10 mouse cellular contexts compared by ENCODE assay signal in genomic region chr10:127510895-127511617, GRCm38 (mm10). TPM values are rescaled to one million over a fixed set of nuclear protein-coding genes. Genes with fewer than 3 reads are reported as not detected.
DNase-seq lines count a peak whose midpoint lies in the region; ATAC-seq and TF ChIP-seq lines count a peak whose summit lies in the region.
"Had no signal": no experiment of that assay in that cellular context is flagged by ENCODE, and none has a peak within 500 bp of the region (broad histone marks: within the 10 kb centered on the region; RNA-seq: fewer than 3 reads in every experiment).

No protein-coding gene starts in this region.

- TF ChIP-seq RAD21 in MEL (IDR thresholded peaks at IDR 0.05; ENCODE audit: low read depth, low read length), result no peak

- no peak for TF ChIP-seq EP300 in MEL (IDR thresholded peaks at IDR 0.05; ENCODE audit: low read depth in 1 of 2, low read length in 2 of 2)

- no peak overlapping the region for H3K9ac ChIP-seq in heart, embryonic 11.5 days (ENCODE audit: low read depth, low read length)
- H3K9ac ChIP-seq in MEL (ENCODE audit: control insufficient read depth, low read depth, low read length, poor library complexity, severe bottlenecking), result peak overlapping the region; percentile 67
- H3K9ac ChIP-seq in forebrain, postnatal 0 days, result peak overlapping the region; percentile 68
- peak overlapping the region; percentile 86 for H3K9ac ChIP-seq in midbrain, embryonic 14.5 days (replicated peaks; ENCODE audit: low read length)

- H3K4me1 ChIP-seq in heart, embryonic 11.5 days (ENCODE audit: control insufficient read depth, insufficient read depth, low read length), result peaks cover 53% of the 10 kb centered on the region
- H3K4me1 ChIP-seq in MEL (ENCODE audit: control insufficient read depth in 1 of 2, insufficient read depth in 2 of 2, low read length in 2 of 2), result peaks cover 0 to 30% of the 10 kb centered on the region in 2 experiments; a peak in 3 of 4 replicates
- H3K4me1 ChIP-seq in forebrain, postnatal 0 days (ENCODE audit: insufficient read depth), result peaks cover 38% of the 10 kb centered on the region
- H3K4me1 ChIP-seq in midbrain, embryonic 14.5 days (ENCODE audit: control insufficient read depth, insufficient read depth, low read length), result peaks cover 70% of the 10 kb centered on the region

- TF ChIP-seq CTCF in MEL (IDR thresholded peaks at IDR 0.05 in 2 of 3, conservative IDR thresholded peaks at IDR 0.05 in 1 of 3; ENCODE audit: control insufficient read depth in 1 of 3, insufficient read depth in 1 of 3, low read depth in 2 of 3, low read length in 3 of 3, poor library complexity in 1 of 3, severe bottlenecking in 1 of 3), result no peak
- no peak for TF ChIP-seq CTCF in forebrain, postnatal 0 days (IDR thresholded peaks at IDR 0.05; ENCODE audit: low read depth)

- no peak overlapping the region for H3K27ac ChIP-seq in heart, embryonic 11.5 days (ENCODE audit: low read depth, low read length)
- H3K27ac ChIP-seq in MEL (ENCODE audit: control insufficient read depth, low read depth, low read length), result no peak overlapping the region
- peak overlapping the region; percentile 92 for H3K27ac ChIP-seq in forebrain, postnatal 0 days (ENCODE audit: low read depth, low read length)
- H3K27ac ChIP-seq in midbrain, embryonic 14.5 days (replicated peaks; ENCODE audit: low read depth, low read length), result peak overlapping the region; percentile 99

- peak overlapping the region; percentile 94 for H3K4me2 ChIP-seq in heart, embryonic 11.5 days
- peak overlapping the region; percentile 83 for H3K4me2 ChIP-seq in forebrain, postnatal 0 days (ENCODE audit: low read depth)
- peak overlapping the region; percentile 89 for H3K4me2 ChIP-seq in midbrain, embryonic 14.5 days (ENCODE audit: low read length)

- ATAC-seq in heart, embryonic 11.5 days (replicated peaks; ENCODE audit: insufficient number of reproducible peaks, low FRiP score, low TSS enrichment), result no peak
- no peak for ATAC-seq in forebrain, postnatal 0 days
- no peak for ATAC-seq in midbrain, embryonic 14.5 days (ENCODE audit: low FRiP score, low TSS enrichment)

- H3K27me3 ChIP-seq in heart, embryonic 11.5 days (ENCODE audit: control insufficient read depth, insufficient read depth, low read length), result peaks cover 85% of the 10 kb centered on the region
- no peaks in the 10 kb centered on the region for H3K27me3 ChIP-seq in MEL (ENCODE audit: control insufficient read depth in 1 of 2, insufficient read depth in 2 of 2, low read length in 2 of 2)
- H3K27me3 ChIP-seq in forebrain, postnatal 0 days (ENCODE audit: insufficient read depth, low read length), result 0 out of 2 replicates have a peak, but pooled peaks cover 7% of the 10 kb centered on the region
- H3K27me3 ChIP-seq in midbrain, embryonic 14.5 days (ENCODE audit: control insufficient read depth, insufficient read depth, low read length), result peaks cover 14% of the 10 kb centered on the region
- H3K27me3 ChIP-seq: Patski had no signal

- TF ChIP-seq POLR2A in MEL (IDR thresholded peaks at IDR 0.05; ENCODE audit: control insufficient read depth in 1 of 2, insufficient read depth in 1 of 2, low read depth in 1 of 2, low read length in 2 of 2, poor library complexity in 1 of 2), result no peak

- no peaks in the 10 kb centered on the region; the same call in 1 of the 2 replicates for H3K79me2 ChIP-seq in MEL (ENCODE audit: control insufficient read depth, insufficient read depth, low read length, poor library complexity)

- WGBS in heart, embryonic 11.5 days (ENCODE audit: insufficient replicate concordance), result 7% methylated on average over 11 of the region's 11 CpGs
- WGBS in forebrain, postnatal 0 days, result 8% methylated on average over 11 of the region's 11 CpGs
- WGBS in midbrain, embryonic 14.5 days, result 7% methylated on average over 11 of the region's 11 CpGs

- no peaks in the 10 kb centered on the region for H3K36me3 ChIP-seq in heart, embryonic 11.5 days (ENCODE audit: control insufficient read depth, insufficient read depth, low read length)
- H3K36me3 ChIP-seq in MEL (ENCODE audit: control insufficient read depth in 1 of 2, insufficient read depth in 2 of 2, low read length in 2 of 2), result peaks cover 0 to 2% of the 10 kb centered on the region in 2 experiments; a peak in 2 of 4 replicates
- H3K36me3 ChIP-seq in forebrain, postnatal 0 days (ENCODE audit: insufficient read depth), result no peaks in the 10 kb centered on the region
- H3K36me3 ChIP-seq in midbrain, embryonic 14.5 days (ENCODE audit: control insufficient read depth, insufficient read depth, low read length), result 0 out of 2 replicates have a peak, but pooled peaks cover 4% of the 10 kb centered on the region

- no peak for DNase-seq in heart, postnatal 4 days
- DNase-seq in MEL (ENCODE audit: low read depth, low spot score), result peak; percentile 38
- DNase-seq in forebrain, postnatal 0 days, result peak; percentile 64
- DNase-seq in midbrain, embryonic 14.5 days, result peak; percentile 73
- no peak for DNase-seq in frontal cortex, postnatal 14 days (ENCODE audit: low spot score in 2 of 2)
- DNase-seq in yolk sac, embryonic 10.5 days (ENCODE audit: low spot score), result no peak
- DNase-seq in thymus, adult 18-20 months, result no peak

- peak overlapping the region; percentile 49; the same call in 1 of the 2 replicates for H3K4me3 ChIP-seq in heart, embryonic 11.5 days (ENCODE audit: low read depth, low read length)
- H3K4me3 ChIP-seq in MEL (ENCODE audit: control insufficient read depth in 1 of 2, insufficient read depth in 1 of 2, low read depth in 2 of 2, low read length in 2 of 2), result peak overlapping the region; percentile 45 to 63; a peak in 3 of 4 replicates
- peak overlapping the region; percentile 41 for H3K4me3 ChIP-seq in forebrain, postnatal 0 days (ENCODE audit: low read depth, low read length)
- H3K4me3 ChIP-seq in midbrain, embryonic 14.5 days (replicated peaks; ENCODE audit: low read depth, low read length), result peak overlapping the region; percentile 41

- no peaks in the 10 kb centered on the region for H3K9me3 ChIP-seq in heart, embryonic 11.5 days (replicated peaks; ENCODE audit: control insufficient read depth, low read length)
- no peaks in the 10 kb centered on the region for H3K9me3 ChIP-seq in MEL (replicated peaks; ENCODE audit: insufficient read depth, low read length)
- no peaks in the 10 kb centered on the region for H3K9me3 ChIP-seq in forebrain, postnatal 0 days (ENCODE audit: low read length)
- H3K9me3 ChIP-seq in midbrain, embryonic 14.5 days (ENCODE audit: control insufficient read depth, low read length), result no peaks in the 10 kb centered on the region

TF ChIP-seq in MEL, 35 proteins besides CTCF, POLR2A, EP300 and RAD21 (continues in another document):
- TF ChIP-seq ELF1 (IDR thresholded peaks at IDR 0.05; ENCODE audit: low read depth, low read length) (no peak), ZMIZ1 (IDR thresholded peaks at IDR 0.05; ENCODE audit: low read depth, low read length) (no peak), CHD1 (IDR thresholded peaks at IDR 0.05; ENCODE audit: low read depth, low read length) (no peak), TAL1 (IDR thresholded peaks at IDR 0.05; ENCODE audit: low read length) (no peak), MYC (IDR thresholded peaks at IDR 0.05; ENCODE audit: low read depth, low read length) (no peak), MYB (IDR thresholded peaks at IDR 0.05; ENCODE audit: low read depth, low read length) (no peak), TBP (IDR thresholded peaks at IDR 0.05; ENCODE audit: low read depth, low read length) (no peak), MAZ (IDR thresholded peaks at IDR 0.05; ENCODE audit: low read depth, low read length) (no peak), SIN3A (IDR thresholded peaks at IDR 0.05; ENCODE audit: low read length) (no peak)

RNA-seq across cellular contexts. Expression of gene Ndufa4l2, which starts 3.7 kb away (rescaled TPM):
- polyA plus RNA-seq in heart, embryonic 11.5 days (2014; fragmentation: Nextera tagmentation; extraction: Ambion mirVana), result 10.1 and 13.9 TPM in 2 replicates
- total RNA-seq in heart, postnatal 4 days (2021), result 10 to 100 TPM; 34.2 to 34.9 TPM
- 21.8 and 28.6 TPM in 2 replicates for total RNA-seq in MEL (2012; rRNA removed)
- 10 to 100 TPM in 1 of 2 experiments, not detected in 1; 26.6 TPM for polyA plus RNA-seq in MEL (2012; ENCODE audit: insufficient read depth in 1 of 2, insufficient read length in 2 of 2, low read depth in 1 of 2, low replicate concordance in 2 of 2, missing spikeins in 1 of 2)
- 4.9 and 15.5 TPM in 2 replicates for total RNA-seq in forebrain, postnatal 0 days (2014; rRNA removed)
- 15.2 and 15.5 TPM in 2 replicates for polyA plus RNA-seq in forebrain, postnatal 0 days (2015; fragmentation: Nextera tagmentation; extraction: Ambion mirVana)
- 14.2 and 18.6 TPM in 2 replicates for polyA plus RNA-seq in midbrain, embryonic 14.5 days (2014; fragmentation: Nextera tagmentation; extraction: Ambion mirVana)

RNA-seq across cellular contexts. Expression of gene Stac3, which starts 9.6 kb away (rescaled TPM):
- 0.24 and 0.30 TPM in 2 replicates for polyA plus RNA-seq in heart, embryonic 11.5 days (2014; fragmentation: Nextera tagmentation; extraction: Ambion mirVana)
- 1 to 10 TPM; 1.8 to 1.9 TPM for total RNA-seq in heart, postnatal 4 days (2021)
- total RNA-seq in MEL (2012; rRNA removed), result not detected in 2 replicates
- polyA plus RNA-seq in MEL (2012; ENCODE audit: insufficient read depth in 1 of 2, insufficient read length in 2 of 2, low read depth in 1 of 2, low replicate concordance in 2 of 2, missing spikeins in 1 of 2), result under 1 TPM in 1 of 2 experiments, not detected in 1; 0.25 TPM
- total RNA-seq in forebrain, postnatal 0 days (2014; rRNA removed), result 0.85 and 1.7 TPM in 2 replicates
- polyA plus RNA-seq in forebrain, postnatal 0 days (2015; fragmentation: Nextera tagmentation; extraction: Ambion mirVana), result 0.20 and 0.50 TPM in 2 replicates
- 0.32 and 1.0 TPM in 2 replicates for polyA plus RNA-seq in midbrain, embryonic 14.5 days (2014; fragmentation: Nextera tagmentation; extraction: Ambion mirVana)

RNA-seq across cellular contexts. Expression of gene Shmt2, which starts 11.2 kb away (rescaled TPM):
- polyA plus RNA-seq in heart, embryonic 11.5 days (2014; fragmentation: Nextera tagmentation; extraction: Ambion mirVana), result 71.3 and 82.7 TPM in 2 replicates
- 10 to 100 TPM; 43.7 to 45.1 TPM for total RNA-seq in heart, postnatal 4 days (2021)
- 242 and 383 TPM in 2 replicates for total RNA-seq in MEL (2012; rRNA removed)
- polyA plus RNA-seq in MEL (2012; ENCODE audit: insufficient read depth in 1 of 2, insufficient read length in 2 of 2, low read depth in 1 of 2, low replicate concordance in 2 of 2, missing spikeins in 1 of 2), result 100 to 1,000 TPM; 263 to 582 TPM
- total RNA-seq in forebrain, postnatal 0 days (2014; rRNA removed), result 31.5 and 43.8 TPM in 2 replicates
- 39.0 and 39.9 TPM in 2 replicates for polyA plus RNA-seq in forebrain, postnatal 0 days (2015; fragmentation: Nextera tagmentation; extraction: Ambion mirVana)
- 48.9 and 50.7 TPM in 2 replicates for polyA plus RNA-seq in midbrain, embryonic 14.5 days (2014; fragmentation: Nextera tagmentation; extraction: Ambion mirVana)

RNA-seq across cellular contexts. Expression of gene Nxph4, which starts 23.3 kb away (rescaled TPM):
- 0.21 and 0.33 TPM in 2 replicates for polyA plus RNA-seq in heart, embryonic 11.5 days (2014; fragmentation: Nextera tagmentation; extraction: Ambion mirVana)
- total RNA-seq in heart, postnatal 4 days (2021), result under 1 TPM; 0.83 to 0.97 TPM
- not detected in 2 replicates for total RNA-seq in MEL (2012; rRNA removed)
- under 1 TPM in 1 of 2 experiments, not detected in 1; 0.24 TPM for polyA plus RNA-seq in MEL (2012; ENCODE audit: insufficient read depth in 1 of 2, insufficient read length in 2 of 2, low read depth in 1 of 2, low replicate concordance in 2 of 2, missing spikeins in 1 of 2)
- 2.1 and 2.2 TPM in 2 replicates for total RNA-seq in forebrain, postnatal 0 days (2014; rRNA removed)
- polyA plus RNA-seq in forebrain, postnatal 0 days (2015; fragmentation: Nextera tagmentation; extraction: Ambion mirVana), result 19.9 and 22.6 TPM in 2 replicates
- polyA plus RNA-seq in midbrain, embryonic 14.5 days (2014; fragmentation: Nextera tagmentation; extraction: Ambion mirVana), result 106 and 134 TPM in 2 replicates
- total RNA-seq: liver, adult 2 months had no signal
- polyA plus RNA-seq: liver, adult 2 months had no signal

Comparison
In these comparisons a context has a peak if more than half of its experiments do, and no peak if none do; other contexts are left out.
1. H3K27ac ChIP-seq: peak in forebrain, postnatal 0 days (single experiment) and midbrain, embryonic 14.5 days (single experiment); none in heart, embryonic 11.5 days (single experiment) and MEL (single experiment).
2. DNase-seq: peak in MEL (single experiment), forebrain, postnatal 0 days (single experiment) and midbrain, embryonic 14.5 days (single experiment); none in heart, postnatal 4 days (single experiment), frontal cortex, postnatal 14 days (0 of 2), yolk sac, embryonic 10.5 days (single experiment) and thymus, adult 18-20 months (0 of 2).
3. Peak in every context shown above with its lines, with median percentiles within 50 percentile points of each other: H3K4me2 ChIP-seq and H3K4me3 ChIP-seq.